Mouse (Mus musculus): ENCODE measurements around the gene Cdkn3. TPM values are rescaled to one million over a fixed set of nuclear protein-coding genes. Genes with fewer than 3 reads are reported as not detected.
A peak's percentile ranks its signal among the peaks of the same experiment; 100 is the strongest.

Gene Cdkn3
- polyA plus RNA-seq (2014; fragmentation: Nextera tagmentation; extraction: Ambion mirVana) = 5.2 and 8.4 TPM in 2 replicates

- under 1% methylated on average over 53 of the region's 54 CpGs for WGBS
- Histone ChIP-seq H3K4me2 (ENCODE audit: low read depth, low read length) (peak within 1 kb of the TSS; percentile 76), H3K36me3 (ENCODE audit: control insufficient read depth, insufficient read depth, low read length) (no peaks in the 10 kb centered on the region), H3K4me3 (ENCODE audit: low read depth, low read length) (peak within 1 kb of the TSS; percentile 75), H3K9ac (replicated peaks; ENCODE audit: low read depth, low read length) (peak within 1 kb of the TSS; percentile 68), H3K27ac (ENCODE audit: low read depth, low read length) (no peak within 1 kb of the TSS), H3K27me3 (ENCODE audit: control insufficient read depth, insufficient read depth, low read length) (no peaks in the 10 kb centered on the region), H3K9me3 (ENCODE audit: control insufficient read depth, low read length) (no peaks in the 10 kb centered on the region), H3K4me1 (ENCODE audit: control insufficient read depth, insufficient read depth, low read length) (no peaks in the 10 kb centered on the region)
- ATAC-seq (ENCODE audit: low read depth) = peak; percentile 100
These were observed at the start of gene Cdkn3 for GRCm38 (mm10) chr14:46760355-46761029. Gene Cdkn3 (plus strand): TSS chr14:46760541.

GRCm38 (mm10) chr14:46718483-46718922 lies 41.8 kb upstream of the Cdkn3 start:
- WGBS = 68% methylated on average over 12 of the region's 12 CpGs
- Histone ChIP-seq H3K4me2 (ENCODE audit: low read depth, low read length) (no peak overlapping the region), H3K27me3 (ENCODE audit: control insufficient read depth, insufficient read depth, low read length) (no peaks in the 10 kb centered on the region), H3K9me3 (ENCODE audit: control insufficient read depth, low read length) (no peaks in the 10 kb centered on the region), H3K4me1 (ENCODE audit: control insufficient read depth, insufficient read depth, low read length) (no peaks in the 10 kb centered on the region), H3K27ac (ENCODE audit: low read depth, low read length) (no peak overlapping the region), H3K36me3 (ENCODE audit: control insufficient read depth, insufficient read depth, low read length) (no peaks in the 10 kb centered on the region), H3K4me3 (ENCODE audit: low read depth, low read length) (no peak overlapping the region), H3K9ac (replicated peaks; ENCODE audit: low read depth, low read length) (no peak overlapping the region)
- ATAC-seq (ENCODE audit: low read depth) = no peak

DNA sequence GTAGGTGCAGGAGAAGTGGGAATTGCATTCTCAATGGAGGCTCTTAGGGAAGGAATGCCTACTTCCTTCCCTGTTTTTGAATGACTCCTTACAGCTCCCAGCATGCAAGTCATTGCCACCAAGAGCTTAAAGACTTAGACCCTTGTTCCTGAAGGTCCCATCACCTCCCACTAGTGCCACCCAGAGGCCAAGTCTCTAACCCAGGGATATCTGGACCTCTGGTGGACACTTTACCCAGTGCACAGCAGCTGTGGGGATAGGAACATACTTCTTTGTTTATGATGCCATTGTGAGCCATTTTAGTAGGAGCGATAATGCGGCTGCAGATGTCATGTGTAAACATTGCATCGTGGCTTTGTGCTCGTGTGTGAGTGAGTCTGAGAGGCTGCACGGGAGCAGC lies 38.3 kb upstream of the Cdkn3 start:
- H3K4me1 ChIP-seq (ENCODE audit: control insufficient read depth, insufficient read depth, low read length) = no peaks in the 10 kb centered on the region
- no peaks in the 10 kb centered on the region for H3K9me3 ChIP-seq (ENCODE audit: control insufficient read depth, low read length)
- H3K36me3 ChIP-seq (ENCODE audit: control insufficient read depth, insufficient read depth, low read length) = no peaks in the 10 kb centered on the region
- no peak overlapping the region for H3K4me2 ChIP-seq (ENCODE audit: low read depth, low read length)
- H3K9ac ChIP-seq (replicated peaks; ENCODE audit: low read depth, low read length) = no peak overlapping the region
- H3K27ac ChIP-seq (ENCODE audit: low read depth, low read length) = no peak overlapping the region
- no peaks in the 10 kb centered on the region for H3K27me3 ChIP-seq (ENCODE audit: control insufficient read depth, insufficient read depth, low read length)
- 0 out of 2 replicates have a peak, but pooled peaks have one; percentile 28 for ATAC-seq (ENCODE audit: low read depth)
- no peak overlapping the region for H3K4me3 ChIP-seq (ENCODE audit: low read depth, low read length)
- WGBS = 52% methylated on average over 5 of the region's 5 CpGs

DNA sequence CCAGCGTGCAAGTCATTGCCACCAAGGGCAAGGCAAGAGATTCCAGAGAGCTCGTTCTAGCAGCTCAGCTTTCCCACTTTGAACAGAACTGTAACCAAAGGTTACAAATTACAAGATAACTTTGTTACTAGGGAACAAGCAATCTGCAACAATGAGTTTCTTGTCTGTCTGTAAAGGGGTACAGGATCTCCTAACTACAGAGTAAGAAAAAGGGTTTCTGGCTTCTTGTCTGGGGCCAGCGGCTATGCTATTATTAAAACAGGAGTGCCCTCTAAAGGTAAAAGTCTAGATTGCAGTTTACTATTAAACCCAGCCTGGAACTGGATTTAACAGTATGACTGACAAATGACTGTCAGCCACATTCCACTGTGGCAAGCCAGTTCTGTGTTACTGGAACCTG lies 36.5 kb upstream of the Cdkn3 start:
- peak; percentile 73 for ATAC-seq (ENCODE audit: low read depth)

GRCm38 (mm10) chr14:46724941-46725340 lies 35.4 kb upstream of the Cdkn3 start:
- no peak for ATAC-seq (ENCODE audit: low read depth)
- no peak overlapping the region for H3K27ac ChIP-seq (ENCODE audit: low read depth, low read length)
- no peaks in the 10 kb centered on the region for H3K4me1 ChIP-seq (ENCODE audit: control insufficient read depth, insufficient read depth, low read length)
- no peaks in the 10 kb centered on the region for H3K27me3 ChIP-seq (ENCODE audit: control insufficient read depth, insufficient read depth, low read length)
- no peaks in the 10 kb centered on the region for H3K36me3 ChIP-seq (ENCODE audit: control insufficient read depth, insufficient read depth, low read length)
- H3K9ac ChIP-seq (replicated peaks; ENCODE audit: low read depth, low read length) = no peak overlapping the region
- no peaks in the 10 kb centered on the region for H3K9me3 ChIP-seq (ENCODE audit: control insufficient read depth, low read length)
- H3K4me2 ChIP-seq (ENCODE audit: low read depth, low read length) = no peak overlapping the region
- H3K4me3 ChIP-seq (ENCODE audit: low read depth, low read length) = no peak overlapping the region
- WGBS = 40% methylated on average over 5 of the region's 5 CpGs

More for the DNA sequence above, 36.5 kb upstream of the Cdkn3 start:
- Histone ChIP-seq H3K4me1 (ENCODE audit: control insufficient read depth, insufficient read depth, low read length) (no peaks in the 10 kb centered on the region), H3K27me3 (ENCODE audit: control insufficient read depth, insufficient read depth, low read length) (no peaks in the 10 kb centered on the region), H3K4me2 (ENCODE audit: low read depth, low read length) (no peak overlapping the region), H3K9me3 (ENCODE audit: control insufficient read depth, low read length) (no peaks in the 10 kb centered on the region), H3K4me3 (ENCODE audit: low read depth, low read length) (no peak overlapping the region), H3K9ac (replicated peaks; ENCODE audit: low read depth, low read length) (no peak overlapping the region), H3K36me3 (ENCODE audit: control insufficient read depth, insufficient read depth, low read length) (no peaks in the 10 kb centered on the region), H3K27ac (ENCODE audit: low read depth, low read length) (no peak overlapping the region)
- 28% methylated on average over 3 of the region's 3 CpGs for WGBS

- H3K27ac ChIP-seq (ENCODE audit: low read depth, low read length) = no peak overlapping the region
- no peak overlapping the region for H3K4me2 ChIP-seq (ENCODE audit: low read depth, low read length)
- H3K9me3 ChIP-seq (ENCODE audit: control insufficient read depth, low read length) = no peaks in the 10 kb centered on the region
- H3K4me3 ChIP-seq (ENCODE audit: low read depth, low read length) = no peak overlapping the region
- WGBS = 61% methylated on average over 3 of the region's 3 CpGs
- ATAC-seq (ENCODE audit: low read depth) = no peak
- no peaks in the 10 kb centered on the region for H3K27me3 ChIP-seq (ENCODE audit: control insufficient read depth, insufficient read depth, low read length)
- no peaks in the 10 kb centered on the region for H3K36me3 ChIP-seq (ENCODE audit: control insufficient read depth, insufficient read depth, low read length)
- no peak overlapping the region for H3K9ac ChIP-seq (replicated peaks; ENCODE audit: low read depth, low read length)
- no peaks in the 10 kb centered on the region for H3K4me1 ChIP-seq (ENCODE audit: control insufficient read depth, insufficient read depth, low read length)
These were observed 34.6 kb upstream of the Cdkn3 start for GRCm38 (mm10) chr14:46725743-46726142.

DNA sequence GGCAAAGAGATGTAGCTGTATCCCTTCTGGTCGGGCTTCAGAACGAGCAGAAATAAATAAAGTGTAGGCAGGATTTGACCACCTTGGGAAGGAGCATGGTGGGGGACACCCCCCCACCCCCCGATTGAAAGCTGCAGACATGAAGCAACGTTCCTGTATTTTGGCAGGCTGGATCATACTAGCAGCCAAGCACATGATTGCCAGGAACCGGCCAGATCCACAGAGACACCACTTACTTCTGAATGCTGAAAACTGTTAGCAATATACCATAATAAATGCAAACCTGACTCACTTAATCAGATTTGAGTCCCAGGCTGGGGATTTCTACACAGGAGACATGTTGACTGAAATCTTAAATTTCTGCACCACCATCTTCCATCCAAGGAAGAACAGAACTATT lies 26.1 kb upstream of the Cdkn3 start:
- WGBS = 86% methylated on average over 5 of the region's 5 CpGs
- H3K27me3 ChIP-seq (ENCODE audit: control insufficient read depth, insufficient read depth, low read length) = no peaks in the 10 kb centered on the region
- no peaks in the 10 kb centered on the region for H3K4me1 ChIP-seq (ENCODE audit: control insufficient read depth, insufficient read depth, low read length)
- H3K36me3 ChIP-seq (ENCODE audit: control insufficient read depth, insufficient read depth, low read length) = no peaks in the 10 kb centered on the region
- H3K4me3 ChIP-seq (ENCODE audit: low read depth, low read length) = no peak overlapping the region
- no peak overlapping the region for H3K27ac ChIP-seq (ENCODE audit: low read depth, low read length)
- H3K9me3 ChIP-seq (ENCODE audit: control insufficient read depth, low read length) = no peaks in the 10 kb centered on the region
- no peak for ATAC-seq (ENCODE audit: low read depth)
- no peak overlapping the region for H3K9ac ChIP-seq (replicated peaks; ENCODE audit: low read depth, low read length)
- H3K4me2 ChIP-seq (ENCODE audit: low read depth, low read length) = no peak overlapping the region

- Histone ChIP-seq H3K36me3 (ENCODE audit: control insufficient read depth, insufficient read depth, low read length) (no peaks in the 10 kb centered on the region), H3K9ac (replicated peaks; ENCODE audit: low read depth, low read length) (no peak overlapping the region), H3K4me1 (ENCODE audit: control insufficient read depth, insufficient read depth, low read length) (no peaks in the 10 kb centered on the region), H3K27me3 (ENCODE audit: control insufficient read depth, insufficient read depth, low read length) (no peaks in the 10 kb centered on the region), H3K27ac (ENCODE audit: low read depth, low read length) (no peak overlapping the region), H3K4me2 (ENCODE audit: low read depth, low read length) (no peak overlapping the region), H3K9me3 (ENCODE audit: control insufficient read depth, low read length) (no peaks in the 10 kb centered on the region), H3K4me3 (ENCODE audit: low read depth, low read length) (no peak overlapping the region)
- 86% methylated on average over 14 of the region's 14 CpGs for WGBS
- ATAC-seq (ENCODE audit: low read depth) = no peak
These were observed 25.4 kb upstream of the Cdkn3 start for GRCm38 (mm10) chr14:46734761-46735455.

DNA sequence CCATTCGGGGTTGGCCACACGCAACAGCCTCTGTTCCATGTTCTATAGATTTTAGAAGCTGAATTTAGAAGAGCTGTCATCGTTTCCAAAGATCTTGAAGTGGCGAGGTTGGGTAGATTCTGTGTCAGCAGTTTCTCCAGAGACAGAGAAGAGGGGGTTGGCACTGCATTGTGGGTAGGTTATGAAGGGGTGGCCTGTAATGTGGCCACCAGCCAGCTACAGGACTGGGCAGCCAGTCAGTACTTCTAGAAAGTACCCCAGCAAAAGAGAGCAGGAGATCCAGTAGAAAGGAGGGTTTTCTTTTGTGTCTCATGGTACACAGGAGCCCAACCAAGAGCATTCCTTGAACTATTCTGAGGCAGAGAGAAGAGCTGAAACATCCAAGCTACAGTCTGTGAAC lies 24.0 kb upstream of the Cdkn3 start:
- Histone ChIP-seq H3K27me3 (ENCODE audit: control insufficient read depth, insufficient read depth, low read length) (no peaks in the 10 kb centered on the region), H3K36me3 (ENCODE audit: control insufficient read depth, insufficient read depth, low read length) (no peaks in the 10 kb centered on the region), H3K9ac (replicated peaks; ENCODE audit: low read depth, low read length) (no peak overlapping the region), H3K4me2 (ENCODE audit: low read depth, low read length) (no peak overlapping the region), H3K27ac (ENCODE audit: low read depth, low read length) (no peak overlapping the region), H3K9me3 (ENCODE audit: control insufficient read depth, low read length) (no peaks in the 10 kb centered on the region), H3K4me3 (ENCODE audit: low read depth, low read length) (no peak overlapping the region), H3K4me1 (ENCODE audit: control insufficient read depth, insufficient read depth, low read length) (no peaks in the 10 kb centered on the region)
- ATAC-seq (ENCODE audit: low read depth) = no peak
- WGBS = 93% methylated on average over 4 of the region's 4 CpGs
